Mouse (Mus musculus) heart, adult 8-10 months (tissue): Measurements from ENCODE around the gene Gnai3. TPM values are rescaled to one million over a fixed set of nuclear protein-coding genes. Genes with fewer than 3 reads are reported as not detected.

ENCODE experiments used
- DNase-seq: peaks from one replicate; pipeline ENCODE4 v3.0.0; 2022; ENCODE audit warnings: low spot score
- total RNA-seq, 4 experiments: library from RNA; stranded (reverse); gene quantifications; 2 replicates each; pipeline ENCODE4 v1.2.4; 2022

The Gnai3 gene
- total RNA-seq, 4 experiments from 2014 or later, result 12.7 to 15.9 (median 13.0) TPM

DNA sequence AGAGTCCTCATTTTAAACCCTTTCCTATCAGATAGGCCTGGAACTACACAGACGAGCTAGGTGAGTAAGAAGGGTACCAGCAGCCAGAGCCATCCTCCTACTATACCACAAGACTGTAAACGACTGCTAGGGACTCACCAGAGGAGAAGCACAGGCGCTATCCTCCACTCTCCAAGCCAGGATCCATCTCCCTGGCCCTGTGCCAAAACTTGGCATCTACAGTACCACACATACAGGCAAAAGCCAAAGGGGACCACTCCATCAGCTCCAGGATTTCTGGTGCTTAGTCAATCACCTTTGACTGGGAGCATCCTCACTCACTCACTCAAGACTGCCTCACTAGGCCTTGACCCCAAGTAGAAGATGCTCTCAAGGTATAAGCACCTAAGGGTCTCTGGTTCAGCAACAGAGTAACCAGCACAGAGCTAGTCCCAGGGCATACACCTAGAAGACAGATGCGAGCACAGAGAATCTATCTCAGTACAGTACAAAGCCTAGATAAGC is 62.0 kb downstream of the Gnai3 start:
- DNase-seq, result no peak

DNA sequence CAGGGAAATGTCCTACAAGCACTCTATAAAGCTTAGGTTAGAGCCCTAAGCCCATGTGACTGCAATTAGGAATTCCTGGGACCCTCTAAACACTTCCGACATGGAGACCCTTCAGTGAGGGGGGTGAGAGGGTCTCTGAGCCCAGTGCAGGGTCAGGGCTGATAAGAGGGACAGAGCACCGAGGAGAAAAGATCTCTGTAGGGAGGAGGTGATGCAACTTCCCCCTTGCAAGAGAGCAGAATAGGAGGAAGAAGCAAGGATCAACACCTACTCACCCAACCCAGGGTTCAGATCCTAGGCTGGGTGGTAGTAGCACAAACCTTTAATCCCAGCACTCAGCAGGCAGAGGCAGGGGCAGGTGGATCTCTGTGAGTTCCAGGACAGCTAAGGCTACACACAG is 62.8 kb downstream of the Gnai3 start:
- DNase-seq, result no peak

DNA sequence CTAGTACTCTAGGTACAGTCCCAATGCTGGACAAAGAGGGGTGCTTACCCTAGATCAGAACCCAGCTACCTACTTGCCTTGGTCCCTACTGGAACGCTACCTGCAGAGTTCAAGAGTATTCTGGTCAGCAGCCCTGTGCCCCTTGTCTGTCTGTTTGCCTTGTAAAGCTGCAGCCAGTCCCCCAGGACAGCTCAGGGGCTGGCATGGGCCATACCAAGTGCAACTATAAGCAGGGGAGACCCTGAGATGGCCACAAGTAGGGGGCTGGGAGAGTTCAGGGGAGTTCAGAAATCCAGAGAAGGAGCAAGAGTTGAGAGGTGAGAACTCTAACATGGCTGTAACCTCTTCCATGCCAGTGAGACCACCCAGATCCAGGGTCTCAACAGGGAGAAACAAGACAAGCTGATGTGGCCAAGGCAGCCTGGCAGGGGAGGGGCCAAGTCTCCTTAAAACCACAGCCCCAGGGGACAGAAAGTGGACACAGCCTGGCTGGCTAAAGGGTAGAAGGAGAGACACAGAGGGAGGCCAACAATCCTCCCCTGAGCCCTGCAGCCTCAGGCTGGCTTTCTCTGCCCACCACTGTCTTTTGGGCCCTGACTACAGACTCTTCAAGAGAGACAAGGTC is 63.6 kb downstream of the Gnai3 start:
- no peak for DNase-seq

DNA sequence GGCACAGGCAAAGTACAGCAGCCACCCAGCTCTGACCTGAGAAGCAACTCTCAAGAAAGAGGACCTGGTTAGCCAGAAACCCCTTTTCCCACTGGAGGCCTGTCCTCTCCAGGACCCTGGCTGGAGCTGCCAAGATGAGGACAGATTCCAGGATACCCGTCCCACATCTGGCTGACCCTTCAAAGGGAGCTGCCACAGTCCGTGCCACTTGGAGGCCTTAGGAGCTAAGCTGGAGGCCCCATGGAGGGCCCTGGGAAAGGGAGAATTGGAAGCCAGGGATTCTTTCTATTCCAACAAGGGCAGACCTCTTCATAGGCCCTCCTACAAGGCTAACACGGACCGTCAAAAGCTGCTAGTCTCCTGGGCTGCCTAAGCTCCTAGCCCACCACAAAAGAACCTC is 64.3 kb downstream of the Gnai3 start:
- DNase-seq, result no peak

DNA sequence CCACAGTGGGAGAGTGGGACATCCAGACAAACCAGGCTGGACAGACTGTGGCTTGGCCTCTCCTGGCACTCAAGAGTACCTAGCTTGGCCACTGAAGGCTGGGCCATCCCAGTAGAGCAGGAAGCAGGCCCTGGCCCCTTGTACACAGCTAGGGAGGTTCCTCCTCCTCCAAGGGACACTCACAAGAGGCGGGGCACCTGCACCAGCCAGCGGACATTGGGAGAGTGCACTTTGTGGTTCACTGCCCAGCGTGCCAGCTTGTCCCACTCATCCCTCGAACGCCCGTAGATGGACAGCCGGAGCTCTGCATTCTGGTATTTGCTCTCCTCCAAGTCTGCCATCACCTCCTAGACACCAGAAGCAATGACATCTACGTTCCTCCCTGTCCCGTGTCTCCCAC is 69.1 kb downstream of the Gnai3 start:
- no peak for DNase-seq

DNA sequence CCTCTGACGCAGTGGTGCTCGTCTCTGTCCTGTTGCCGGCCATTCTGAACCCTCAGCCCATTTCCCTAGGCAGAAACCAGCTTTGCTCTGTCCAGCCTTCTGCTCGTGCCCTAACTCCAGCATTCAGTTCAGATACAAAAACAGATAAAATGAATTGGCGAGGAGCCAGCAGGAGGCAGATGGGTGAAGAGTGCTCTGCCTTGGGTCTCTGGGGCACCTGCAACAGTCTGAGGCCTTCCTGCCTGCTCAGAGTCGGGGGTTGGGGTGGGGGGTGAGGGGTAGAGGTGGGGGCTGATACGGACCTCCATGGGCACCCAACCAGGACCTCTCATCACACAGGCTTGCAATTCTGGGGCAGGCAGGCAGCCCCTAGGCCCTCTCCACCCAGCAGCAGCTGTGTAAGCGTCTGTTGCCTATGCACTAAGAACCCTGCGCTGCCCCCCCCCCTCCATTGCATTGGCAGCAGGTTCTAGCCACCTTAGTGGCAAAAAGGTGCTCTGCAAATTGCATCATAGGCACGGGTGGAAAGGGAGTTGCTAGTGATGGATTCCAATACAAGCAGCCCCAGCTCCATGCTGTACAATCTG is 72.9 kb downstream of the Gnai3 start:
- no peak for DNase-seq

DNA sequence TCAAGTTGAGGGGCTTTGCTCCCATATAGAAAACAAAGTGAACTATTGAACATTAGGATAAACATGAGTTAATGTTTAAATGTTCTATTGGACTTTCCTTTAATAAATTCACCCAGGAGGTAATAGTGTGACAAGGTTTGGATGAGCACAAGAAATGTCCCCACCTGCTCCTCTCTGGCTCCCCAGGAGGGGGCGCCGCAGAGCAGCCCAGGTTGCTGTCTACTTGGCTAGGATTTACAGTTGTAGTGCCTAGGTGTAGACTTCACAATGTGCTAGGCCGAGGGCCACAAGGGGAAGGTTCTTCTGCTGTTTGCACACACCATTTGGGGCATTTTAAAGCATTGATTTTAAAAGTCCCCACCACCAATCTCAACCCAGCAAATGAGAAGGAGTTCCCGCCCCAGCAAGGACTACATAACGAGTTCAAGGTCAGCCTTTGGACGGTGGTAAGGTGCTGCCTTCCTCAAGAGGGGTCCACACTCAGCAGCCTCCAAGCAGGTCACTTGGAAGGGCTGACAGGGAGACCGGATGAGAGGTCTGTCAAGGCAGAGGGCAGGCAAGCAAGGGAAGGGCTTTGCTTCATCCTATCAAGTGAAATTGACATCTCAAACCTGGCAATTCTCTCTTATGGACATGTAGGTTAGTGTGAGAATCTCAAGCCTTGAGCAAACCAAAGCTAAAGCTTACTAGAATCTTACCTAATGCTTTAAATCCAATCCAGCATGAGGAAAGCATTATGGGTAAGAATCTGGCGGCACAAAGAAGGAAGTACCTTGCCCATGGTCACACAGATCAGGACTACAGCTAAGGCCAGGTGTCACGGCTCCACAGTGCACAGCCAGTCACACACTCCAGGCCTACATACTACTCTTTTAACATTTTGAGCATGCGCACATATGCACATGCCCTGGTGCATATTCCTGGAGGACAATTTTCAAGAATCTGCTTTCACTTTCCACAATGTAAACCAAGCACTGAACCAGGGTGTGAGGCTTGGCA is 75.4 kb downstream of the Gnai3 start:
- peak; percentile 65 for DNase-seq

DNA sequence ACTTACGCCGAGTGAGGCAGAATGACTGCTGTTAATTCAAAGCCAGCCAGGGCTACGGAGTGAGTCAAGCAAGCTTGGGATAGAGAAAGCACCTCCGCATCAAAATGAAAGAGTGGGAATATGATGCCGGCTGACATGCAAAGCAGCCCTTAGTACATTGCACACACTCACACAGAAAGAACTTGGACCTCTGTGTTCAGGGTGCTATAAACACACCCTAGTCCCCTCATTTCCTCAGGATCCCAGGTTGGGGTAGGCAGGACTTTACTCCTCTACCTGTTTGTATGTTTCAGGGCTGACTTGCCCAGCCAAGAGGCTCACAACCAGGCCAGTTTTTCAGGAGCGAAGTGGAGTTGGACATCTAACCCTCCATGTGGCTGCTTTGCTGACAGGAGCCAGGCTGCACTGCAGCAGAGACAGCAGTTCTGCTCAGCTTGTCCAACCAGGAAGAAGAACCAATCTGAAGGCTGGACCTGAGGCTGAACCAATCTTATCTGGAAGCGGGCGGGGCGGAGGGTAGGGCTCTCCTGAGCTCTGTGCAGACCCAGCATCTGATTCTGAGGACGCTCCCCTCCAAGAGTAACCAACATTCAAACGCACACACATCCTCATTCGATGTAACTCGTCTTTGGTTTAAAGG is 76.6 kb downstream of the Gnai3 start:
- DNase-seq, result peak; percentile 36

DNA sequence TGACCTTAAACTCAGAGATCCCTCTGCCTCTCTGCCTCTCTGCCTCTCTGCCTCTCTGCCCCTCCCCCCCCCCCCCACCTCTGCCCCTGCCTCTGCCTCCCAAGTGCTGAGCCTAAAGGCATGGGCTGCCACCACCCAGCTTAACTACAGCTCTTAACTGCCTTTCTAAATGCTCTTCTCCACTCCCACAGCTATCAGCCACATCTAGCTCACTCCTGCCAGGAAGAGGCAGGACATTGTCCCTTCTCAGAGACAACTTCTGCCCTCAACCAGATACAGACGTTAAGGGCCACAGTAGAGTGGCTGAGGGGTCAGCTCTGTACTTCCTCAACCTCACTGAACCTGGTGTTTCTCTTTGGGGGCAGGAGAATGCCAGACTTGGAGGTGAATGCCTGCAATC is 77.1 kb downstream of the Gnai3 start:
- no peak for DNase-seq

DNA sequence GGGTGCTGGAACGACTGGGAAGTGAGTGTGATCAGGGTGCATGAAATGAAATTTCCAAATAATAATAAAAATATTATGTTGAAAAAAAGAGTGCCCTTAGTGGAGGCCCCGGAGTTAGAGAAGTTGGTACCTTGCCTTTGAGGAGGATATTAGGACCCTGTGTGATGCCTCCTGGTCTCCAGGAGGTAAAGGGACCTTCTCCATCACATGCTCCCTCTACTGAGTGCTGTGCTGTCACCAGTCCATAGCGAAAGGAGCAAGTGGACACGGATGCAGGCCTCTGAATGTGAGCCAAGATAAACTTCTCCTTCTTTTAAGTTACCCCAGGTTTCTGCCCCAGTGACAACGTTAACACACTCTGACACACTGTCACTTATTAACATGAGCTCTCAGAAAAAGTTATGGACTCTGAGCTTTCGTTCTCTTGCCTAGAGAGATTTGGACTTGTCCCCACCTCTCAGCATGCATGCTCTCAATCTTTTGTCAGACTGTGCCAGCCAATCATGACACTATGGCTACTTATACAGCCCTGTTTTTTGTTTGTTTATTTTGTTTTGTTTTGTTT is 78.5 kb downstream of the Gnai3 start:
- no peak for DNase-seq

DNA sequence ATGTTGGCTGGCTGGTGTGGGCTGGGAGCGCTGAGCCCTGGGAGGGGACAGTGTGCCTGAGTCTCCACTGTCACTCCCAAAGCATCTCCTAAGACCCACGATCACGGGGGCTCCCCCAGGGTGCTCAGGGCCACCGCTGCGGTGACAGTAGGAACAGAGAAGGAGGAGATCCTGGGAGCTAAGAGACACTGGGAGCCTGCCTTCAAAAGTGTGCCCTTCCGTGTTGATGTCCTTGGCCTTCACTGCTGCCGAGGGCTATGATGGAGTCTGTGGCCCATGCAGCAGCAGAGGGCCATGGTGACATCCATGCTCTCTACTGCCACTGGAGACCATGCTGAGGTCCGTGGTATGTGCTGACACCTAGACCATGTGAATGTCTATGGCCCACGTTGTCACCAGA is 80.4 kb downstream of the Gnai3 start:
- DNase-seq, result no peak

DNA sequence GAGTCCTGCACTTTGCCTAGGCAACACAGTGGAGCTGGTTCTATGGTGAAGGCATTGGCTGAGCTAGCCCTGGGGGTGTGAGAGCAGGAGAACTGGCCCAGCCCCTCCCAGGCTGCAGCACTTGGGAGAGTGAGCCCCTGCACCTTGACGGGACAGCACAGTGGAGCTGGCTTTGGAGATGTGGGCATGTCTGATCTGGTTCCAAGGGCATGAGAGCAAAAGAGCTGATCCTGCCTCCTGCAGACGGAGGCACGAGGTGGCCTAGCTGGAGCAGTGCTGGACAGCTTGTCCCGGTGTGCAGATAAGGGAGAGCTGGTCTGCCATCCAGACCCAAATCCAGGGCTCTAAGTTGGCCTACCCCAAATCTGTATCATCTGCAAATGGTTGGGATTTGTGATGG is 81.3 kb downstream of the Gnai3 start:
- DNase-seq, result no peak

DNA sequence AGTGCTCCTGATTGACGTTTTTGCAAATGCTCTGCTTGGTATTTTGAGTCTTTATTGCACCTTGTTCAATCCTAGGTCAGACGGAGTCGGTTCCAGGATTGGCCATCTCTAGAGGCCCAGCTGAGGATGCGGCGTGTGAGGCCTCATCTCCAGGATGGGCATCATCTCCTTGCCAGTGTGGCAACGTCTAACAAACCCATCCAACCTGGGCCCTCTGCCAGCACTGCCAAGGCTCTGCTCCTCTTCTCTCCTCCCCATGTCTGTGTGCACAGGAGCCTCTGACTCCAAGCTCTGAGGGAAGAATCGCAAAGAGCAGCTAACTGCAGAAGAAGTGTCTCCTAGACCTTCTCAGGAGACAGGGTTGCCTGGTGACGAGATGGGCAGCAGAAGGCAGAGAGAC is 83.3 kb downstream of the Gnai3 start:
- DNase-seq, result no peak

DNA sequence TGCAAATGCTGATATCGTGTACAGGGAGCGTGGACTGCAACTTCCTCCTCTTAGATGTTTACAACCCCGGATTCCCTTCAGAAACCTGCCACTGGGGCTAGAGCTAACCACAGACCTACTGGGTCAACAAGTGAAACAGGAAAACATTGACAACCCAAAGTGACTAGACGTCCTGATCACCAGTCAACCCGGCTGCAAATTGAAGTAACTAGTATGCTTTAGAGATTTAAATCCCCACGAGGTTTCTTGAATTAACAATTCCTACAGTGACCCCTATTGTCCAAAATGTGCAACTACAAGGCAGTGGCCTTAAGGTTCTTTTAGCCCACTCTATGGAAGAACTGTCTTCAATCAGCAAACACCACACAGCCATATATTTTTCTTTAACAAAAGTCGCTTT is 84.5 kb downstream of the Gnai3 start:
- peak; percentile 74 for DNase-seq

Other genes with a start within 250 kb of the Gnai3 start
- 100 to 1,000 TPM in 1 of 4 experiments, 10 to 100 TPM in 3; 87.6 to 100 (median 91.6) TPM for gene Gstm7, start 214.3 kb downstream of the Gnai3 start, total RNA-seq
- gene Gstm6, start 202.4 kb downstream of the Gnai3 start, total RNA-seq, result 1 to 10 TPM; 3.4 to 6.0 (median 5.0) TPM
- gene Gstm3, start 176.9 kb downstream of the Gnai3 start, total RNA-seq, result not detected
- 100 to 1,000 TPM; 237 to 300 (median 263) TPM for gene Gstm2, start 159.7 kb downstream of the Gnai3 start, total RNA-seq
- gene Gstm1, start 128.2 kb downstream of the Gnai3 start, total RNA-seq, result 100 to 1,000 TPM; 385 to 498 (median 396) TPM
- 10 to 100 TPM; 12.6 to 14.4 (median 13.3) TPM for gene Gstm4, start 101.3 kb downstream of the Gnai3 start, total RNA-seq
- 1 to 10 TPM; 3.9 to 5.2 (median 4.7) TPM for gene Ampd2, start 59.5 kb downstream of the Gnai3 start, total RNA-seq
- gene Gnat2, start 53.4 kb downstream of the Gnai3 start, total RNA-seq, result under 1 TPM in 2 of 4 experiments, not detected in 2; 0.28 to 0.47 TPM
- not detected for gene Gpr61, start 8.7 kb upstream of the Gnai3 start, total RNA-seq
- 10 to 100 TPM; 17.2 to 18.9 (median 18.1) TPM for gene Amigo1, start 40.2 kb upstream of the Gnai3 start, total RNA-seq
- 1 to 10 TPM; 5.4 to 8.3 (median 6.5) TPM for gene Cyb561d1, start 55.1 kb upstream of the Gnai3 start, total RNA-seq
- 1 to 10 TPM; 1.7 to 2.7 (median 2.3) TPM for gene Atxn7l2, start 64.8 kb upstream of the Gnai3 start, total RNA-seq
- gene Sypl2, start 80.5 kb upstream of the Gnai3 start, total RNA-seq, result 1 to 10 TPM; 1.3 to 2.4 (median 2.1) TPM
- gene Psma5, start 110.8 kb upstream of the Gnai3 start, total RNA-seq, result 10 to 100 TPM; 46.3 to 59.0 (median 50.8) TPM
- gene Sort1, start 137.9 kb upstream of the Gnai3 start, total RNA-seq, result 10 to 100 TPM; 17.5 to 20.2 (median 19.0) TPM
- gene Mybphl, start 218.8 kb upstream of the Gnai3 start, total RNA-seq, result 10 to 100 TPM; 42.7 to 64.1 (median 55.8) TPM
- under 1 TPM in 3 of 4 experiments, not detected in 1; 0.20 to 0.31 (median 0.22) TPM for gene Psrc1, start 237.7 kb upstream of the Gnai3 start, total RNA-seq